Mouse (Mus musculus) urinary bladder, postnatal 4 days (tissue): ENCODE measurements around the gene Wfikkn1.
"Not testable (repeated sequence)": the region's sequence is repeated elsewhere in the genome, so short reads cannot be mapped to it uniquely, and the experiment has no call there.

ENCODE experiments used
- DNase-seq, 2 experiments: peaks; one replicate each; pipeline ENCODE4 v3.0.0; 2021 to 2022; ENCODE audit warnings: low spot score in 2 of 2

Wfikkn1 gene

GRCm38 (mm10) chr17:25885636-25886035 is 5.0 kb upstream of the Wfikkn1 start:
- no peak for DNase-seq

- DNase-seq = no peak
Measured at GRCm38 (mm10) chr17:25883824-25884223, 3.2 kb upstream of the Wfikkn1 start.

- no peak for DNase-seq
Measured at GRCm38 (mm10) chr17:25883268-25883667, 2.6 kb upstream of the Wfikkn1 start.

- no peak for DNase-seq
Measured at GRCm38 (mm10) chr17:25882306-25882705, 1.6 kb upstream of the Wfikkn1 start.

- DNase-seq = no peak
Measured at GRCm38 (mm10) chr17:25881691-25882090, 1.0 kb upstream of the Wfikkn1 start.

- no peak for DNase-seq
Measured at GRCm38 (mm10) chr17:25880913-25881641, 419 bp upstream of the Wfikkn1 start.

- no peak for DNase-seq
Measured at GRCm38 (mm10) chr17:25879750-25880149, 908 bp downstream of the Wfikkn1 start.

GRCm38 (mm10) chr17:25879261-25879660 is 1.4 kb downstream of the Wfikkn1 start:
- DNase-seq = no peak

GRCm38 (mm10) chr17:25878611-25879180 is 2.0 kb downstream of the Wfikkn1 start:
- DNase-seq = no peak

GRCm38 (mm10) chr17:25877741-25878610 is 2.7 kb downstream of the Wfikkn1 start:
- no peak for DNase-seq

GRCm38 (mm10) chr17:25877025-25877424 is 3.6 kb downstream of the Wfikkn1 start:
- DNase-seq = no peak

- DNase-seq = no peak
Measured at GRCm38 (mm10) chr17:25876347-25876915, 4.2 kb downstream of the Wfikkn1 start.

- DNase-seq = peak; percentile 85 to 89
Measured at GRCm38 (mm10) chr17:25875171-25876136, 5.2 kb downstream of the Wfikkn1 start.

GRCm38 (mm10) chr17:25874721-25875170 is 5.9 kb downstream of the Wfikkn1 start, which contains the start of gene Mettl26:
Gene Mettl26, plus strand, starts transcription at chr17:25875074.
- DNase-seq = peak; percentile 83 to 96

- no peak for DNase-seq
Measured at GRCm38 (mm10) chr17:25874148-25874720, 6.4 kb downstream of the Wfikkn1 start.

- no peak for DNase-seq
Measured at GRCm38 (mm10) chr17:25873405-25874147, 7.1 kb downstream of the Wfikkn1 start.

- DNase-seq = no peak
Measured at GRCm38 (mm10) chr17:25872676-25873075, 8.0 kb downstream of the Wfikkn1 start.

GRCm38 (mm10) chr17:25871566-25871965 is 9.1 kb downstream of the Wfikkn1 start:
- DNase-seq = not testable (repeated sequence)

GRCm38 (mm10) chr17:25869954-25870353 is 10.7 kb downstream of the Wfikkn1 start:
- DNase-seq = no peak

GRCm38 (mm10) chr17:25869498-25869897 is 11.2 kb downstream of the Wfikkn1 start:
- no peak for DNase-seq
